8 mouse cellular contexts compared by ENCODE assay signal in the genomic region with DNA sequence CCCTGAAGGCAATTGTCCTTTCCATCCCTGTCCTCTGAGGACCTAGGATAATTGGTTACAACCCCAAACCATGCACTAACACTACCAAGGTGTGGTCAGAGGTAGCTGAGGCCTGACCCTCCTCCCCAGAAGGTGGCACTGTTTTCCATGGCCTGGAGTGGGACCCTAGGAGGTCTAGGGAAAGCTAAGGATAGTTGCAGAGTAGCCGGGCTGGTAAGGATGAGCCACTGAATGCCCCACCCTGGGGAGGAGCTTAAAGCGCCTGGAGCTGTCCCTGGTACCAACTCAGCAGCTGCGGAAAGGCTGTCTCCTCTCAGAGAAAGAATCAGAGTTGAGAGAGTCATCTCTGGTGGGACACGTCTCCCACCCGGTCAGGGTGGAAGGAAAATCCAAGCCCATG. TPM values are rescaled to one million over a fixed set of nuclear protein-coding genes. Genes with fewer than 3 reads are reported as not detected.
A peak's percentile ranks its signal among the peaks of the same experiment; 100 is the strongest.
DNase-seq lines count a peak whose midpoint lies in the region; ATAC-seq and TF ChIP-seq lines count a peak whose summit lies in the region.

No protein-coding gene starts in this region.

- no peak for TF ChIP-seq EP300 in heart, postnatal 0 days (IDR thresholded peaks at IDR 0.05; ENCODE audit: low read depth)
- TF ChIP-seq EP300 in MEL (IDR thresholded peaks at IDR 0.05; ENCODE audit: low read depth in 1 of 2, low read length in 2 of 2): no peak

- TF ChIP-seq RAD21 in MEL (IDR thresholded peaks at IDR 0.05; ENCODE audit: low read depth, low read length): no peak

- no peaks in the 10 kb centered on the region for H3K9me3 ChIP-seq in heart, postnatal 0 days (replicated peaks; ENCODE audit: control insufficient read depth, low read length)
- no peaks in the 10 kb centered on the region for H3K9me3 ChIP-seq in MEL (replicated peaks; ENCODE audit: insufficient read depth, low read length)
- no peaks in the 10 kb centered on the region for H3K9me3 ChIP-seq in neural tube, embryonic 11.5 days (ENCODE audit: control insufficient read depth, low read length)

- no peak for DNase-seq in heart, postnatal 0 days (ENCODE audit: low spot score)
- no peak for DNase-seq in heart, adult 9 months (ENCODE audit: low spot score in 2 of 2)
- DNase-seq in MEL (ENCODE audit: low read depth, low spot score): peak; percentile 6
- DNase-seq in cerebellum, postnatal 36 days: peak; percentile 50 to 51
- DNase-seq in kidney, postnatal 14 days: peak; percentile 53
- peak; percentile 52 for DNase-seq in neural tube, embryonic 11.5 days (ENCODE audit: low spot score)
- DNase-seq in layer of hippocampus, postnatal 14 days (ENCODE audit: low spot score in 2 of 2): no peak

- no peaks in the 10 kb centered on the region for H3K4me1 ChIP-seq in heart, postnatal 0 days (ENCODE audit: control insufficient read depth, insufficient read depth)
- no peaks in the 10 kb centered on the region for H3K4me1 ChIP-seq in MEL (ENCODE audit: control insufficient read depth in 1 of 2, insufficient read depth in 2 of 2, low read length in 2 of 2)
- no peaks in the 10 kb centered on the region for H3K4me1 ChIP-seq in neural tube, embryonic 11.5 days (ENCODE audit: control insufficient read depth, insufficient read depth, low read length)

- H3K9ac ChIP-seq in heart, postnatal 0 days (replicated peaks; ENCODE audit: low read depth, low read length): no peak overlapping the region
- H3K9ac ChIP-seq in MEL (ENCODE audit: control insufficient read depth, low read depth, low read length, poor library complexity, severe bottlenecking): no peak overlapping the region
- no peak overlapping the region for H3K9ac ChIP-seq in neural tube, embryonic 11.5 days (ENCODE audit: low read length)

- H3K27me3 ChIP-seq in heart, postnatal 0 days (ENCODE audit: control insufficient read depth, insufficient read depth, low read length): peaks cover 35% of the 10 kb centered on the region
- no peaks in the 10 kb centered on the region for H3K27me3 ChIP-seq in MEL (ENCODE audit: control insufficient read depth in 1 of 2, insufficient read depth in 2 of 2, low read length in 2 of 2)
- peaks cover 20% of the 10 kb centered on the region for H3K27me3 ChIP-seq in neural tube, embryonic 11.5 days (ENCODE audit: control insufficient read depth, insufficient read depth, low read length)

- H3K27ac ChIP-seq in heart, postnatal 0 days (ENCODE audit: low read depth): no peak overlapping the region
- H3K27ac ChIP-seq in MEL (ENCODE audit: control insufficient read depth, low read depth, low read length): no peak overlapping the region
- H3K27ac ChIP-seq in neural tube, embryonic 11.5 days (ENCODE audit: low read depth, low read length): no peak overlapping the region

- no peaks in the 10 kb centered on the region for H3K36me3 ChIP-seq in heart, postnatal 0 days (replicated peaks; ENCODE audit: control insufficient read depth, insufficient read depth, low read length)
- H3K36me3 ChIP-seq in MEL (ENCODE audit: control insufficient read depth in 1 of 2, insufficient read depth in 2 of 2, low read length in 2 of 2): no peaks in the 10 kb centered on the region
- H3K36me3 ChIP-seq in neural tube, embryonic 11.5 days (ENCODE audit: control insufficient read depth, insufficient read depth, low read length): no peaks in the 10 kb centered on the region

- no peaks in the 10 kb centered on the region for H3K79me2 ChIP-seq in MEL (ENCODE audit: control insufficient read depth, insufficient read depth, low read length, poor library complexity)

- H3K4me2 ChIP-seq in heart, postnatal 0 days (ENCODE audit: low read depth, low read length): no peak overlapping the region
- H3K4me2 ChIP-seq in neural tube, embryonic 11.5 days (ENCODE audit: low read depth): no peak overlapping the region

- peak; percentile 38; the same call in 1 of the 2 replicates for ATAC-seq in heart, postnatal 0 days (ENCODE audit: insufficient read depth, low read depth)
- no peak for ATAC-seq in neural tube, embryonic 11.5 days (ENCODE audit: insufficient read depth, low FRiP score, low TSS enrichment)
- ATAC-seq in monocyte, adult 5-6 weeks (replicated peaks; ENCODE audit: insufficient number of reproducible peaks, low FRiP score, low TSS enrichment, poor library complexity, severe bottlenecking): no peak

- no peak overlapping the region for H3K4me3 ChIP-seq in heart, postnatal 0 days (ENCODE audit: low read depth, low read length)
- no peak overlapping the region for H3K4me3 ChIP-seq in MEL (ENCODE audit: control insufficient read depth in 1 of 2, insufficient read depth in 1 of 2, low read depth in 2 of 2, low read length in 2 of 2)
- H3K4me3 ChIP-seq in neural tube, embryonic 11.5 days (ENCODE audit: low read depth, low read length): no peak overlapping the region

- TF ChIP-seq POLR2A in MEL (IDR thresholded peaks at IDR 0.05; ENCODE audit: control insufficient read depth in 1 of 2, insufficient read depth in 1 of 2, low read depth in 1 of 2, low read length in 2 of 2, poor library complexity in 1 of 2): no peak

- peak; percentile 26 for TF ChIP-seq CTCF in heart, postnatal 0 days (IDR thresholded peaks at IDR 0.05; ENCODE audit: low read depth)
- no peak for TF ChIP-seq CTCF in MEL (IDR thresholded peaks at IDR 0.05 in 2 of 3, conservative IDR thresholded peaks at IDR 0.05 in 1 of 3; ENCODE audit: control insufficient read depth in 1 of 3, insufficient read depth in 1 of 3, low read depth in 2 of 3, low read length in 3 of 3, poor library complexity in 1 of 3, severe bottlenecking in 1 of 3)

- 0% methylated on average over 5 of the region's 5 CpGs for WGBS in heart, postnatal 0 days
- 0% methylated on average over 5 of the region's 5 CpGs for WGBS in neural tube, embryonic 11.5 days

TF ChIP-seq in MEL, 35 proteins besides CTCF, POLR2A, EP300 and RAD21:
- TF ChIP-seq ZMIZ1 (IDR thresholded peaks at IDR 0.05; ENCODE audit: low read depth, low read length) (no peak), SMC3 (IDR thresholded peaks at IDR 0.05; ENCODE audit: low read depth, low read length) (no peak), JUND (IDR thresholded peaks at IDR 0.05; ENCODE audit: low read depth, low read length) (no peak), USF1 (IDR thresholded peaks at IDR 0.05; ENCODE audit: low read depth, low read length) (no peak), GABPA (IDR thresholded peaks at IDR 0.05; ENCODE audit: low read depth, low read length) (no peak), TBP (IDR thresholded peaks at IDR 0.05; ENCODE audit: low read depth, low read length) (no peak), MXI1 (IDR thresholded peaks at IDR 0.05; ENCODE audit: low read depth, low read length) (no peak), ZKSCAN1 (IDR thresholded peaks at IDR 0.05; ENCODE audit: low read depth, low read length) (no peak), ELF1 (IDR thresholded peaks at IDR 0.05; ENCODE audit: low read depth, low read length) (no peak), CHD2 (IDR thresholded peaks at IDR 0.05; ENCODE audit: low read length) (no peak), MAZ (IDR thresholded peaks at IDR 0.05; ENCODE audit: low read depth, low read length) (no peak), KAT2A (conservative IDR thresholded peaks at IDR 0.05; ENCODE audit: low read depth, low read length) (no peak), ETS1 (IDR thresholded peaks at IDR 0.05; ENCODE audit: low read depth, low read length) (no peak), USF2 (IDR thresholded peaks at IDR 0.05; ENCODE audit: borderline replicate concordance in 1 of 2, insufficient read depth in 1 of 2, low read depth in 1 of 2, low read length in 2 of 2) (no peak), E2F4 (IDR thresholded peaks at IDR 0.05; ENCODE audit: borderline replicate concordance, low read depth, low read length) (no peak), POLR2AphosphoS2 (IDR thresholded peaks at IDR 0.05; ENCODE audit: low read length) (no peak)

RNA-seq across cellular contexts. Expression of a gene that starts 28.4 kb away (rescaled TPM):
- not detected in 2 replicates for total RNA-seq in heart, postnatal 0 days (2014; rRNA removed; ENCODE audit: low replicate concordance)
- polyA plus RNA-seq in heart, postnatal 0 days (2015; fragmentation: Nextera tagmentation; extraction: Ambion mirVana): not detected in 2 replicates
- not detected in 2 replicates for total RNA-seq in MEL (2012; rRNA removed)
- polyA plus RNA-seq in MEL (2012; ENCODE audit: insufficient read depth in 1 of 2, insufficient read length in 2 of 2, low read depth in 1 of 2, low replicate concordance in 2 of 2, missing spikeins in 1 of 2): under 1 TPM in 1 of 2 experiments, not detected in 1; 0.49 TPM
- not detected in 2 replicates for polyA plus RNA-seq in neural tube, embryonic 11.5 days (2014; fragmentation: Nextera tagmentation; extraction: Ambion mirVana)
- total RNA-seq in layer of hippocampus, postnatal 14 days (2021): 1 to 10 TPM; 1.0 to 1.7 TPM
- total RNA-seq in monocyte, adult 5-6 weeks (2017): not detected in 3 replicates

RNA-seq across cellular contexts. Expression of a gene that starts 44.9 kb away (rescaled TPM):
- 15.9 and 26.5 TPM in 2 replicates for total RNA-seq in heart, postnatal 0 days (2014; rRNA removed; ENCODE audit: low replicate concordance)
- polyA plus RNA-seq in heart, postnatal 0 days (2015; fragmentation: Nextera tagmentation; extraction: Ambion mirVana): 23.8 and 32.6 TPM in 2 replicates
- total RNA-seq in MEL (2012; rRNA removed): 122 and 188 TPM in 2 replicates
- 100 to 1,000 TPM; 118 to 219 TPM for polyA plus RNA-seq in MEL (2012; ENCODE audit: insufficient read depth in 1 of 2, insufficient read length in 2 of 2, low read depth in 1 of 2, low replicate concordance in 2 of 2, missing spikeins in 1 of 2)
- 8.5 and 10.5 TPM in 2 replicates for polyA plus RNA-seq in neural tube, embryonic 11.5 days (2014; fragmentation: Nextera tagmentation; extraction: Ambion mirVana)
- total RNA-seq in layer of hippocampus, postnatal 14 days (2021): 1 to 10 TPM; 6.8 to 10.0 TPM
- 0.10 to 1.1 TPM (median 0.49 TPM) in 3 replicates for total RNA-seq in monocyte, adult 5-6 weeks (2017)

RNA-seq across cellular contexts. Expression of a gene that starts 59.4 kb away (rescaled TPM):
- 13.4 and 18.0 TPM in 2 replicates for total RNA-seq in heart, postnatal 0 days (2014; rRNA removed; ENCODE audit: low replicate concordance)
- 11.1 and 12.2 TPM in 2 replicates for polyA plus RNA-seq in heart, postnatal 0 days (2015; fragmentation: Nextera tagmentation; extraction: Ambion mirVana)
- total RNA-seq in MEL (2012; rRNA removed): 48.0 and 54.3 TPM in 2 replicates
- polyA plus RNA-seq in MEL (2012; ENCODE audit: insufficient read depth in 1 of 2, insufficient read length in 2 of 2, low read depth in 1 of 2, low replicate concordance in 2 of 2, missing spikeins in 1 of 2): 100 to 1,000 TPM in 1 of 2 experiments, not detected in 1; 117 TPM
- polyA plus RNA-seq in neural tube, embryonic 11.5 days (2014; fragmentation: Nextera tagmentation; extraction: Ambion mirVana): 15.2 and 18.6 TPM in 2 replicates
- 10 to 100 TPM; 49.4 to 67.7 TPM for total RNA-seq in layer of hippocampus, postnatal 14 days (2021)
- total RNA-seq in monocyte, adult 5-6 weeks (2017): 43.7 to 56.2 TPM (median 54.8 TPM) in 3 replicates

Comparison
In these comparisons a context has a peak if more than half of its experiments do, and no peak if none do; other contexts are left out.
1. DNase-seq: peak in MEL (single experiment), cerebellum, postnatal 36 days (2 of 2), kidney, postnatal 14 days (single experiment) and neural tube, embryonic 11.5 days (single experiment); none in heart, postnatal 0 days (single experiment), heart, adult 9 months (0 of 2) and layer of hippocampus, postnatal 14 days (0 of 2).